Mouse (Mus musculus) forebrain, embryonic 16.5 days (tissue): ENCODE results near the gene Stim2. TPM values are rescaled to one million over a fixed set of nuclear protein-coding genes. Genes with fewer than 3 reads are reported as not detected.

Source experiments
- ATAC-seq: fragments of 200-750 bp; cut with Nextera tagmentation; 2 replicates; pipeline ENCODE4 v1.8.0; 2017; ENCODE audit warnings: mild to moderate bottlenecking, moderate library complexity
- H3K27ac ChIP-seq: fragments of 300-500 bp; sonication (generic); 2 replicates; pipeline ENCODE4 v1.5.1; 2014; ENCODE audit warnings: low read length, control low read depth
- H3K27me3 ChIP-seq: fragments of 300-500 bp; sonication (generic); replicated peaks from 2 replicates; pipeline ENCODE4 v1.6.1; 2014; ENCODE audit warnings: low read length; ENCODE audit not compliant: control insufficient read depth, insufficient read depth
- H3K36me3 ChIP-seq: fragments of 300-500 bp; sonication (generic); 2 replicates; pipeline ENCODE4 v1.6.1; 2014; ENCODE audit not compliant: control insufficient read depth, insufficient read depth
- H3K4me1 ChIP-seq: fragments of 300-500 bp; sonication (generic); replicated peaks from 2 replicates; pipeline ENCODE4 v1.6.1; 2014; ENCODE audit warnings: low read length; ENCODE audit not compliant: control insufficient read depth, insufficient read depth
- H3K4me2 ChIP-seq: fragments of 300-500 bp; sonication (generic); 2 replicates; pipeline ENCODE4 v1.6.1; 2014; ENCODE audit warnings: mild to moderate bottlenecking, low read length, control low read depth
- H3K4me3 ChIP-seq: fragments of 300-500 bp; sonication (generic); replicated peaks from 2 replicates; pipeline ENCODE4 v1.5.1; 2014; ENCODE audit warnings: mild to moderate bottlenecking, low read length, control low read depth
- H3K9ac ChIP-seq: fragments of 300-500 bp; sonication (generic); replicated peaks from 2 replicates; pipeline ENCODE4 v1.6.1; 2014; ENCODE audit warnings: low read depth, low read length, control low read depth
- H3K9me3 ChIP-seq: fragments of 300-500 bp; sonication (generic); 2 replicates; pipeline ENCODE4 v1.6.1; 2016; ENCODE audit warnings: low read length; ENCODE audit not compliant: control insufficient read depth
- WGBS: fragments of 180-500 bp; shearing (Covaris S2); extraction: QIAGEN DNeasy Blood & Tissue Kit; methylation state at CpG from one replicate; pipeline ENCODE4 v1.1.7; 2014; 5-methylcytosine and 5-hydroxymethylcytosine counted together
- polyA plus RNA-seq: library from polyadenylated mRNA; unstranded; fragments of >200 nt; fragmentation: Nextera tagmentation; extraction: Ambion mirVana; gene quantifications from 2 replicates; pipeline ENCODE4 v1.2.1, GENCODE M21; 2015

Gene Stim2
- polyA plus RNA-seq, 1 experiment from 2014 or later = 23.2 TPM

DNA sequence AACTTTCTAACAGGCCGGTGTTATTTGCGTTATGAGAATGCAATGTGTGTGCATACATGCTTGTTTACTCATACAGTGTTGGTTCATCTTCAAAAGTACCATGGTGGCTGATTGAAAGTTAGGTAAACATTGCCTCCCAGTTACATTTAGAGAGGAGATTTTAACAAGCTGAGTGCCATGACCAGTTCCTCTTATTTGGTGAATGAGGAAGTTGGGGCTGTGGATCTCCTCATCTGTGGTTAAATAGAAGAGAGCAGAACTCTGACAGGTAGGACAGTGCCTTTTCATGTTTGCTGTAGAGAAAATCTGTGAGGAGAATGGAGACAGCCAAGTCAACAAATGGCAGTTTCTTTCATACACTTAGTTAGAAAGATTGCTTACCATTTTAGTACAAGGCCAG is 27.3 kb downstream of the Stim2 start:
- H3K4me3 ChIP-seq = no peak overlapping the region
- H3K27me3 ChIP-seq = no peaks in the 10 kb centered on the region
- H3K4me2 ChIP-seq = no peak overlapping the region
- no peaks in the 10 kb centered on the region for H3K4me1 ChIP-seq
- no peak overlapping the region for H3K9ac ChIP-seq
- no peaks in the 10 kb centered on the region for H3K36me3 ChIP-seq
- WGBS = 98% methylated on average over 2 of the region's 2 CpGs
- no peaks in the 10 kb centered on the region for H3K9me3 ChIP-seq
- no peak overlapping the region for H3K27ac ChIP-seq
- no peak for ATAC-seq

GRCm38 (mm10) chr5:54033217-54033616 is 34.9 kb downstream of the Stim2 start:
- Histone ChIP-seq H3K9me3 (no peaks in the 10 kb centered on the region), H3K4me3 (no peak overlapping the region), H3K9ac (no peak overlapping the region), H3K4me1 (no peaks in the 10 kb centered on the region), H3K27ac (no peak overlapping the region), H3K4me2 (no peak overlapping the region), H3K27me3 (no peaks in the 10 kb centered on the region), H3K36me3 (no peaks in the 10 kb centered on the region)
- 88% methylated on average over 5 of the region's 5 CpGs for WGBS
- ATAC-seq = no peak

DNA sequence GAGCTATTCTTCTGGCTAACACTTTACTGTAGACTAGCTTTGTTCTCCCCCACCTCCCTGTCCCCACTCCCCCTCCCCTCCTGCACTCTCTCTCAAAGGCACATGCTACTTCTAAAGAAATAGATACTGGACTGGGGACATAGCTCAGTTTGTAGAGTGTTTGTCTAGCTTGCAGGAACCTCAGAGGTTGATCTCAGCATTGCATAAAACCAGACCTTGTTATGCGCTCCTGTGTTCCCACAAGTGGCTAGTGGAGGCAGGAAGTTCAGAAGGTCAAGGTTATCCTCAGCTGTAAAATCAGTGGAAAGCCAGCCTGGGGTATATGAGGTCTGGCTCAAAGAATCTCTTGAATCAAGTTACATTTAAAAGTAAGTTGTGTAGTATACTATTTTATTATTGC is 36.4 kb downstream of the Stim2 start:
- 88% methylated on average over 1 of the region's 1 CpGs for WGBS
- no peaks in the 10 kb centered on the region for H3K27me3 ChIP-seq

GRCm38 (mm10) chr5:54038615-54039014 is 40.3 kb downstream of the Stim2 start:
- no peaks in the 10 kb centered on the region for H3K27me3 ChIP-seq
- H3K27ac ChIP-seq = no peak overlapping the region
- no peak overlapping the region for H3K4me2 ChIP-seq
- no peak overlapping the region for H3K9ac ChIP-seq
- no peak overlapping the region for H3K4me3 ChIP-seq
- no peaks in the 10 kb centered on the region for H3K36me3 ChIP-seq
- no peaks in the 10 kb centered on the region for H3K4me1 ChIP-seq
- H3K9me3 ChIP-seq = no peaks in the 10 kb centered on the region
- no peak for ATAC-seq
- 85% methylated on average over 4 of the region's 4 CpGs for WGBS

More for the DNA sequence above, 36.4 kb downstream of the Stim2 start:
- no peak overlapping the region for H3K9ac ChIP-seq
- no peak overlapping the region for H3K4me2 ChIP-seq
- no peaks in the 10 kb centered on the region for H3K4me1 ChIP-seq
- no peak overlapping the region for H3K4me3 ChIP-seq
- ATAC-seq = no peak
- H3K36me3 ChIP-seq = no peaks in the 10 kb centered on the region
- no peaks in the 10 kb centered on the region for H3K9me3 ChIP-seq
- no peak overlapping the region for H3K27ac ChIP-seq

- Histone ChIP-seq H3K27ac (no peak overlapping the region), H3K27me3 (no peaks in the 10 kb centered on the region), H3K9ac (no peak overlapping the region), H3K9me3 (no peaks in the 10 kb centered on the region), H3K36me3 (no peaks in the 10 kb centered on the region), H3K4me3 (no peak overlapping the region), H3K4me2 (no peak overlapping the region), H3K4me1 (no peaks in the 10 kb centered on the region)
- WGBS = 85% methylated on average over 8 of the region's 8 CpGs
- ATAC-seq = no peak
Observed at GRCm38 (mm10) chr5:54040527-54040926, 42.2 kb downstream of the Stim2 start.

- no peaks in the 10 kb centered on the region for H3K27me3 ChIP-seq
- H3K27ac ChIP-seq = no peak overlapping the region
- 87% methylated on average over 7 of the region's 7 CpGs for WGBS
- ATAC-seq = no peak
- no peaks in the 10 kb centered on the region for H3K9me3 ChIP-seq
- no peak overlapping the region for H3K4me3 ChIP-seq
- no peak overlapping the region for H3K4me2 ChIP-seq
- no peak overlapping the region for H3K9ac ChIP-seq
- H3K36me3 ChIP-seq = no peaks in the 10 kb centered on the region
- no peaks in the 10 kb centered on the region for H3K4me1 ChIP-seq
Observed at GRCm38 (mm10) chr5:54042013-54042412, 43.7 kb downstream of the Stim2 start.

- H3K27ac ChIP-seq = no peak overlapping the region
- H3K4me2 ChIP-seq = no peak overlapping the region
- no peak overlapping the region for H3K9ac ChIP-seq
- H3K9me3 ChIP-seq = no peaks in the 10 kb centered on the region
- no peaks in the 10 kb centered on the region for H3K36me3 ChIP-seq
- no peaks in the 10 kb centered on the region for H3K27me3 ChIP-seq
- H3K4me1 ChIP-seq = no peaks in the 10 kb centered on the region
- WGBS = 85% methylated on average over 3 of the region's 3 CpGs
- H3K4me3 ChIP-seq = no peak overlapping the region
- no peak for ATAC-seq
Observed at GRCm38 (mm10) chr5:54045523-54045922, 47.2 kb downstream of the Stim2 start.

GRCm38 (mm10) chr5:54046432-54046831 is 48.1 kb downstream of the Stim2 start:
- Histone ChIP-seq H3K4me2 (no peak overlapping the region), H3K27me3 (no peaks in the 10 kb centered on the region), H3K36me3 (no peaks in the 10 kb centered on the region), H3K27ac (no peak overlapping the region), H3K4me3 (no peak overlapping the region), H3K4me1 (no peaks in the 10 kb centered on the region), H3K9ac (no peak overlapping the region), H3K9me3 (no peaks in the 10 kb centered on the region)
- WGBS = 71% methylated on average over 1 of the region's 1 CpGs
- no peak for ATAC-seq

GRCm38 (mm10) chr5:54049145-54049733 is 50.9 kb downstream of the Stim2 start:
- Histone ChIP-seq H3K27ac (no peak overlapping the region), H3K9me3 (no peaks in the 10 kb centered on the region), H3K4me2 (no peak overlapping the region), H3K9ac (no peak overlapping the region), H3K4me3 (no peak overlapping the region), H3K36me3 (no peaks in the 10 kb centered on the region), H3K4me1 (no peaks in the 10 kb centered on the region), H3K27me3 (no peaks in the 10 kb centered on the region)
- no peak for ATAC-seq
- 87% methylated on average over 4 of the region's 4 CpGs for WGBS

DNA sequence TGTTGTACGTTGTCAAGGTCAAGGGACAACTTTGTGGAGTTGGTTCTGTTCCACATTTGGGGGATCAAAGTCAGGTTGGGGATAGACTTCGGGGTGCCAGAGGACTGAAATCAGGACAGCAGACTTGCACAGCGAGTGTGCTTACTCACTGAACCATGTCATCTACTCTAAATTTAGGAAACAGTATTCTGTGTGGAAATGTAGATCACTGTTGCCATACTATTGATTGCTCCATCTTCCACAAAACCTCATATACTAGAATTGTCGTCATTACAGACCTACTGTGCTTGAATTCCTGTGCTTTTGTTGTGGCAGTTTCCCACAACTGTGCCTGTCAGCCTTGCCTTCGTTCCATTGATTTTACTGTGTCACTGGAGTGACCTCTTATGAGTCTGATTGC is 51.6 kb downstream of the Stim2 start:
- Histone ChIP-seq H3K4me1 (no peaks in the 10 kb centered on the region), H3K27me3 (no peaks in the 10 kb centered on the region), H3K36me3 (peaks cover under 1% of the 10 kb centered on the region; the same call in 1 of the 2 replicates), H3K9ac (no peak overlapping the region), H3K4me3 (no peak overlapping the region), H3K9me3 (no peaks in the 10 kb centered on the region), H3K4me2 (no peak overlapping the region), H3K27ac (no peak overlapping the region)
- WGBS = 81% methylated on average over 5 of the region's 5 CpGs
- no peak for ATAC-seq
